Mouse (Mus musculus): Measurements from ENCODE around the gene Nuak2.
"Not testable (repeated sequence)": the region's sequence is repeated elsewhere in the genome, so short reads cannot be mapped to it uniquely, and the experiment has no call there.

Gene Nuak2

GRCm38 (mm10) chr1:132327477-132327876 lies 11.6 kb downstream of the Nuak2 start:
- DNase-seq (ENCODE audit: low spot score): no peak

DNA sequence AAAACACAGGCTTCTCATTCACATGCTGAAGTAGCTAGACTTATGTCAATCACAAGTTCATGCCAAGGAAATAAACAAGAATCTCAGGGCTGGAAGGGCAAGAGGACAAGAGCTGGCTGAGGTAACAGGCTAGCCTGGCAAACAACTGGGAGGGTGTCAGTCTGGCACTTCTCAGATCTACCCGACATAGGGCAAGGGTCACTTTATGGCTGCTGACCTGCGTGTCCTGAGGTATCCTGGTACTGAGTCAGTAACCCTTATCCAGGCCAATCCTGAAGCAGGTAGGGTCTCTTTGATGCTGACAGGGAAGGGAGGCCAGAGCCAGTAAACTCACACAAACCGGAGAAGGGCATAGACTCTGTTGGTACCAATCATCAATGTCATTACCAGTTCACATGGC lies 12.6 kb downstream of the Nuak2 start:
- DNase-seq (ENCODE audit: low spot score): no peak

DNA sequence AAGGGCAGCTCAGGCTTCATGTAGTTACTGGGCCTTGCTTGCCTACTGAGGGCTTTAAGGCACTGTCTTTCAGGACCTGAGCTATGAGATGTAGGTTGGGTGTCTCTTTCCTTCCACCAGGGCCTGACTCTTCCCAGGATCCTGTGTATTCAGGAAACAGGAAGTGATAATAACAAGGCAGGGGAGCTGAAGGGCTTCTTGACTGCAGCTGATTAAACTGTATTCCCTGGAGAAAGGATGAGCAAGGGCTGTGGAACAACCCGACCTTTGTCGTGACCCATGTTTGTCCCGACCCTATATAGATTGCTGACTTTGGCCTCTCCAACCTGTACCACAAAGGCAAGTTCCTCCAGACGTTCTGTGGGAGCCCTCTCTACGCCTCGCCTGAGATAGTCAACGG lies 13.7 kb downstream of the Nuak2 start:
- no peak for DNase-seq (ENCODE audit: low spot score)

DNA sequence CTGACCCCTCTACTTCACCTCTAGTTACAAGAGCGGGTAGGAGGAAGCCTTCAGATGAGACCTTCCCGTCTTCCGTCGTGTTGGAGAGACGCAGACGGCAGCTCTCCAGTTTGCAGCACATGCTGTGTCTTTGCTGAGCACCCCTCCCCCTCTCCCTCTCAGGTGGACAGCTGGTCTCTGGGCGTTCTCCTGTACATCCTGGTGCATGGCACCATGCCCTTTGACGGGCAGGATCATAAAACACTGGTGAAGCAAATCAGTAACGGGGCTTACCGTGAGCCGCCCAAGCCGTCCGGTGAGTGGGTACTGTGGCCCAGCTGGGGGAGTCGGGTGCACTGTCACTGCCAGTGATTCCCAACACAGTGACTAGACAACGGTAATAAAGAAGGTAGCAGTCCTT lies 14.5 kb downstream of the Nuak2 start:
- DNase-seq (ENCODE audit: low spot score): no peak

GRCm38 (mm10) chr1:132331283-132331682 lies 15.4 kb downstream of the Nuak2 start:
- DNase-seq (ENCODE audit: low spot score): no peak

DNA sequence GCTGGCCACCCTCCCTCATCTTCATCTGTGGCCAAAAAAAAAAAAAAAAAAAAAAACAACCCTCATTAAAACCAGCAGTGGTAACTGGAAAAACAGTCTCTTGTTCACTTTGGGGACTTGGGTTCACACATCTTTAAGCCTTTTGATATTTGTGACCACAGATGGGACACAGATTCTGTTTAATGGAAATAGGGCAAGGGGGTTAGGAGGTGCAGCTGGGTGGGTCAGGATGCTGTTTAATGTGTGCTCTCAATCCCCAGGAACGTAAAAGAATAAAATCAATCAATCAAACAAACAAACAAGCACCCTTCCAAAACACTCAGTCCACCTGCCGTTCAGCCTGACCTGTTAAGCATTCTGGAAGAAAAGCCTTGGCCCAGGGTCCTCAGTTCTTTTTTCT lies 17.3 kb downstream of the Nuak2 start:
- DNase-seq (ENCODE audit: low spot score): no peak

- DNase-seq (ENCODE audit: low spot score): no peak
Measured at GRCm38 (mm10) chr1:132333675-132334141, 17.8 kb downstream of the Nuak2 start.

DNA sequence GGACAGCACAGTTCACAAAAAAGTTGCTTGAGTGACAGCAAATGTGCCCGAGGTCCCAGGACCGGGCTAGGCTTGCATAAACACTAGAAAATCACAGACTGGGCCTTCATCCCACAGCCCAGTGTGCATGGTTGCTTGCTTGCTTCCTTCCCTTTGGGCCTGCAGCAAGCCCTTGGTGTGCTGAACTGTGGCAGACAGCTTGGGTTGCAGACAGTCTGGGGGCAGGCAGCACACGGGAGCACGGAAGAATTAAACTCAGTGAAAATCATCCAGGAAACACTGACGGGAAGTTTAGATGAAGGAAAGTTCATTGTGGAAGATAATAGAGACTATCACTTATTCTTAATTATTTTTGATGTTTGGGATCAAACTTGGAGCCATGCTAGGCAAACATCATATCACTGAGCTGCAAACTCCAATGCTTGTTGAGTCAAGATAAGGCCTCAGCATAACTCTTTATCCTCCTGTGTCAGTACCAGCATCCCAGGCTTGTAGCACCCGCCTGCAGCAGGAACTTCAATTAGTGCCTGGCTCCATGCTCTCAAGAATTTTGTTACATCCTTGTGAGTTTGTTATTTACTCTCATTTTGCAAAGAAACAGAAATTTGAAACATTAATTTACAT lies 18.4 kb downstream of the Nuak2 start:
- no peak for DNase-seq (ENCODE audit: low spot score)

GRCm38 (mm10) chr1:132335378-132335965 lies 19.5 kb downstream of the Nuak2 start:
- no peak for DNase-seq (ENCODE audit: low spot score)

DNA sequence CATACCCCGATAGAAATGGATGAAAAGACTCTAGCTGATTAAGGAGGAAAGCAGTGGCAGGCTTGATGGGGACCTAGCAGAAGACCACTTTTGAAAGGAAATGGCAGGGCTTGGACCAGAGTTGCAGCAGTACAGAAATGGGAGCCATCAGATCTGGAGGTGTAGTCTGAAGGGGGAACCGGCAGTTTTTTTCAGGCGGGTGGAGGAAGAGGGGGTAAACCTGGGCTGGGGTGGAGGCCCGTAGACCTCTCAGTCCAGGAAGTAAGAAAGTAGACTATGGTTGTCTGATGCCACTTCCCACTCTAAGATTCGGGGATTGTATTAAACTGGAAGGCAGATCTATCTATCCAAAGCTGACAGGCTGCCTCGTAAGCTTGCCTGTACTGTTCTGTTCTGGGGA lies 21.0 kb downstream of the Nuak2 start:
- no peak for DNase-seq (ENCODE audit: low spot score)

- DNase-seq (ENCODE audit: low spot score): no peak
Measured at GRCm38 (mm10) chr1:132338027-132338660, 22.2 kb downstream of the Nuak2 start.

GRCm38 (mm10) chr1:132341731-132342501 lies 26.0 kb downstream of the Nuak2 start:
- no peak for DNase-seq (ENCODE audit: low spot score)

- DNase-seq (ENCODE audit: low spot score): no peak
Measured at GRCm38 (mm10) chr1:132342518-132342917, 26.6 kb downstream of the Nuak2 start.

DNA sequence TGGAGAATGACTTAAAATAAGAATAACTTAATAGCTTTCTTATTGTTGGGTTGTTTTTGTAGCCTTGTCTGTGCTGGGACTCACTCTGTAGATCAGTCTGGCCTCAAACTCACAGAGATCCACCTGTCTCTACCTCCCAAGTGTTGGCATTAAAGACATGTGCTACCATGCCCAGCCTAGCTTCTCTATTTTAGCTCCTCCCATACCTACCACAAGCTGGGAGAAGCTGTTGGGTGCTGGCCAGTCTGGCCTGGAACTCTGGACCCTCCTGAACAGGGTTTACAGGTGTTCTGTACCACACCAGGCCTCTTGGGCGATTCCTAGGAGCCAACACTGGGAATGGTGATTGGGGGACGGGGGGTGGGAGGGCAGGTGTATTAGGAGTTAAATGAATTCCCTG lies 27.3 kb downstream of the Nuak2 start:
- DNase-seq (ENCODE audit: low spot score): no peak

GRCm38 (mm10) chr1:132343656-132344055 lies 27.7 kb downstream of the Nuak2 start:
- no peak for DNase-seq (ENCODE audit: low spot score)

DNA sequence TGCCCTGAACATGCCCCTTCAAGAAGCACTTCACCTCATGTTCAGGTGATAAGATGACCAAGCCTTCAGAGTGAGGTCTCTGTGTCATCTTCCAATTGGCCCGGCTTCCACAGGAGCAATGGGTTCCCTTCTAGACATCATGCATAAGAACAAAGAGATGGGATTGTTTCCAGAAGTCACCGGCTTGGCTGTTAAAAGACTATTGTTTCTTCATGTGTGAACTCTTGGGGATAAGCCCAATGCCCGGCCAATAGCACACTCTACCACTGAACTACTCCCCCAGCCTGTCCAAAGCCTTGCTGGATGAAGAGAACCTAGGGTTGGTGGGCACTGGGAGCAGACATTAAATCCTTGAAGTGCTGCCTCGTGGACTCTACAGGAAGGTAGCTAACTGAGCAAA lies 29.6 kb downstream of the Nuak2 start:
- no peak for DNase-seq (ENCODE audit: low spot score)

DNA sequence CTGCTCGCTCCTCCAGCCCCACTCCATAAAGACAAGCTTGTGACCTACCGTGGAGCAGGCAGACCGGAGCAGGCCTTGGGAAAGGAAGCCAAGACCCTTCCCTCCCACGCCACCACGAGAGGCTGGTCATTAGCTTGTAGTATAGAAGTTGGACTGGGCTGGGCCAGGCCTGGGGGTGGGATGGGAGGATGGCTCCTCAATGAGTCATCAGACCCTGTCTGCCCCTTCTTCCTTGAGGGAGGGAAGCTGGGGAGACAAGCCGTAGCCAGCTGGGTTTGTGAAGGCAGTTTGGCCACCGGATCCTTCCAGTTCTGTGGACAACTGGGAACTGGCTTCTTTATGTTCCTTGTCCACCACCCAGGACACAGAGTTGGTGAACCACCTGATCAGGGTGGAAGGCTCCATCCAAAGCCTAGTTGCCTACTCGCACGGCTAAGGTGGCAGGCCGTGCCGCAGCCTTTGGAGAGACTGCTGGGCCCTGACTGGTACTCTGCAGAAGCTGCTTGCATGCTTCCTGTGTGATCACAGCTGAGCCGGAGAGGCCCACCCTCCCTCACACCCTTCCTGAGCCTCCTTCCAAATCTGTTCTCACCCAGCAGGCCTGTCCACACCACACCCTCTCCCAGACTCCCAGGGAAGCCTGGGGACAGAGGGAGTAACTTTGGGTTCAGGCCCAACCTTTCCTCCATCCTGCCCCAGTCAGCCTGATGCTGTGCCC lies 30.4 kb downstream of the Nuak2 start:
- DNase-seq (ENCODE audit: low spot score): no peak

DNA sequence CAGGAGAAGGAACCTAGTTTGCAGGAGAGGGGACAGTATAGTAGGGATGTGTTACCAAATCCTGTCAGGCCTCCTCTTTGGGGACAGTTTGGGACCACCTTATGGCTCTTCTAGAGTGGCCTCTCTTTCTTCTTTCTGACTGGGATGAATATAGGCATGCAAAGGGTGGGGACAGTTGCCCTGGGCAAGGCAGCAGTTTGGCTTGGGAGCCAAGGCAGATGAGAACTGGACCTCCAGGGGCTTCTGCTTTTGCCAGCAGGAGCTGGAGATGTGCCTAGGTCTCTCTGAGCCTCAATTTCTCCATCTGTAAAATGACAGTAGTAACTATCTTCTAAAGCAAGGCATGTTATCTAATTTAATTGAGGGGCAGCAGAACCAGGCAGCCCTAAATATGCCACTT lies 31.0 kb downstream of the Nuak2 start:
- no peak for DNase-seq (ENCODE audit: low spot score)

- DNase-seq (ENCODE audit: low spot score): no peak
Measured at GRCm38 (mm10) chr1:132348401-132348800, 32.5 kb downstream of the Nuak2 start.

GRCm38 (mm10) chr1:132349049-132349448 lies 33.1 kb downstream of the Nuak2 start:
- not testable (repeated sequence) for DNase-seq (ENCODE audit: low spot score)

GRCm38 (mm10) chr1:132349601-132350000 lies 33.7 kb downstream of the Nuak2 start:
- not testable (repeated sequence) for DNase-seq (ENCODE audit: low spot score)

DNA sequence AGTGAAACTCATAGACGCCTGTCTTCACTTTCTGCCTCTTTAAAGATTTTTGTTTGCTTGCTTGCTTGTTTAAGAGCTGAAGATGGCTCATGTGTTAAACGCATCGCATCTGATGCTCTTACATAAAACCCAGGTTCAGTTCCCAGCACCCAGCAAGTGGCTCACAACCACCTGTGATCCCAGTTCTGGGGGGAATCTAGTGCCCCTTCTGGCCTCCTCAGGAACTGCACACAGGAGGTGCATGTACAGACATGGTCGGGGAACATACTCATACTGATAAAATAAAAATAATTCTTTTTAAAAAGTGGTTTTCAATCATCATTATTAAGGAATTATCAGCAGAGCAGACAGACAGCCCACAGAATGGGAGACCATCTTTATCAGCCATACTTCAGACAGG lies 35.1 kb downstream of the Nuak2 start:
- DNase-seq (ENCODE audit: low spot score): no peak
